Mouse (Mus musculus) cortical plate, adult 2 months (tissue): ENCODE data around the gene Mpv17l2.

Experiments used
- CTCF ChIP-seq: fragments of 200-500 bp; IDR thresholded peaks from 2 replicates; pipeline ENCODE4 v1.5.1; 2011; ENCODE audit warnings: mild to moderate bottlenecking, control low read depth, low read length; ENCODE audit not compliant: insufficient read depth; ENCODE audit errors: extremely low read depth
- POLR2A ChIP-seq: fragments of 200-500 bp; IDR thresholded peaks from 2 replicates; pipeline ENCODE4 v1.6.1; 2011; ENCODE audit warnings: mild to moderate bottlenecking, low read length, control low read depth; ENCODE audit not compliant: insufficient read depth; ENCODE audit errors: extremely low read depth

DNA sequence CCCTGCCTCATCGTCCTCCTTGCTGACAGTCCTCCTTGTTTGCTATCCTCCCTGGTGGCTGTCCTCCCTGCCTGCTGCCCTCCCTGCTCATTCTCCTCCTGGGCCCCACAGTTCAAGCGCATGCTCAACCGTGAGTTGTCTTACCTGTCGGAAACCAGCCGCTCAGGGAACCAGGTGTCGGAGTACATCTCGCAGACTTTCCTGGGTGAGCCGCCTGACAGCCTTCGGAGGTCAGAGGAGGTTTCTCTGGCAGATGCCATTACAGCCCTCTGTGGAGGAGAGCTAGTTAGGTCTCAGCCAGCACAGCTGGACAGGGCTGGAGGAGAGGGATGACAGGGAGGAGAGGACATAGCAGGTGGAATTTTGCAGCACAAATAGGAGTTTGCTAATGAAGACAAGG is 14.1 kb downstream of the Mpv17l2 start:
- no peak for TF ChIP-seq CTCF
- TF ChIP-seq POLR2A = no peak
